In genomic region chr11:48815851-48816250, GRCm38 (mm10) we compare ENCODE assay signal across 7 mouse cellular contexts. TPM values are rescaled to one million over a fixed set of nuclear protein-coding genes. Genes with fewer than 3 reads are reported as not detected.
DNase-seq lines count a peak whose midpoint lies in the region; ATAC-seq and TF ChIP-seq lines count a peak whose summit lies in the region.

No protein-coding gene starts in this region.

- H3K4me3 ChIP-seq in lung, adult 2 months (replicated peaks; ENCODE audit: extremely low read depth, low read depth, low read length): peak overlapping the region; percentile 97
- H3K4me3 ChIP-seq in embryonic fibroblast, embryonic 13.5 days (ENCODE audit: insufficient read depth, low read length): peak overlapping the region; percentile 86
- H3K4me3 ChIP-seq in intestine, embryonic 14.5 days (ENCODE audit: low read depth, low read length): peak overlapping the region; percentile 80
- H3K4me3 ChIP-seq in neural tube, embryonic 14.5 days (ENCODE audit: low read depth, low read length): peak overlapping the region; percentile 52

- no peak overlapping the region for H3K27ac ChIP-seq in embryonic fibroblast, embryonic 13.5 days (ENCODE audit: insufficient read depth, low read length)
- H3K27ac ChIP-seq in intestine, embryonic 14.5 days (ENCODE audit: low read depth): no peak overlapping the region
- H3K27ac ChIP-seq in neural tube, embryonic 14.5 days (ENCODE audit: low read depth, low read length): no peak overlapping the region

- no peak for TF ChIP-seq CTCF in lung, adult 2 months (IDR thresholded peaks at IDR 0.05; ENCODE audit: insufficient read depth, low read length)
- no peak for TF ChIP-seq CTCF in embryonic fibroblast, embryonic 13.5 days (IDR thresholded peaks at IDR 0.05; ENCODE audit: borderline replicate concordance, insufficient read depth, low read length)

- peak overlapping the region; percentile 86 for H3K9ac ChIP-seq in intestine, embryonic 14.5 days (ENCODE audit: low read length)
- H3K9ac ChIP-seq in neural tube, embryonic 14.5 days (replicated peaks; ENCODE audit: low read depth, low read length): peak overlapping the region; percentile 86

- H3K4me1 ChIP-seq in lung, adult 2 months (ENCODE audit: control insufficient read depth, insufficient read depth, low read length): peaks cover 7% of the 10 kb centered on the region
- peaks cover 9% of the 10 kb centered on the region; the same call in 1 of the 2 replicates for H3K4me1 ChIP-seq in embryonic fibroblast, embryonic 13.5 days (ENCODE audit: control insufficient read depth, insufficient read depth, low read length)
- peaks cover 8% of the 10 kb centered on the region for H3K4me1 ChIP-seq in intestine, embryonic 14.5 days (replicated peaks; ENCODE audit: control insufficient read depth, insufficient read depth, low read length)
- H3K4me1 ChIP-seq in neural tube, embryonic 14.5 days (ENCODE audit: control insufficient read depth, insufficient read depth, low read length): peaks cover 20% of the 10 kb centered on the region

- TF ChIP-seq POLR2A in lung, adult 2 months (IDR thresholded peaks at IDR 0.05; ENCODE audit: borderline replicate concordance, extremely low read depth, low read depth, low read length): no peak
- TF ChIP-seq POLR2A in embryonic fibroblast, embryonic 13.5 days (IDR thresholded peaks at IDR 0.05; ENCODE audit: low read depth, low read length): no peak

- peaks cover 42% of the 10 kb centered on the region for H3K36me3 ChIP-seq in intestine, embryonic 14.5 days (ENCODE audit: control insufficient read depth, insufficient read depth, low read length)
- H3K36me3 ChIP-seq in neural tube, embryonic 14.5 days (ENCODE audit: control insufficient read depth, insufficient read depth, low read length): peaks cover 5% of the 10 kb centered on the region; the same call in 1 of the 2 replicates

- no peak for DNase-seq in lung, adult 2 months
- no peak for DNase-seq in lung, adult 18-20 months
- DNase-seq in intestine, embryonic 14.5 days (ENCODE audit: low spot score): no peak

- no peak for ATAC-seq in intestine, embryonic 14.5 days (replicated peaks; ENCODE audit: low FRiP score, low TSS enrichment, low read depth)
- no peak for ATAC-seq in neural tube, embryonic 14.5 days (ENCODE audit: low read depth)
- no peak for ATAC-seq in inflammation-experienced regulatory T-cells, adult 6 months
- ATAC-seq in megakaryocyte-erythroid progenitor cell, adult 5-6 weeks (replicated peaks; ENCODE audit: low FRiP score, low TSS enrichment, poor library complexity, severe bottlenecking): no peak

- 53% methylated on average over 16 of the region's 16 CpGs for WGBS in lung, adult 2 months
- WGBS in intestine, embryonic 14.5 days: 69% methylated on average over 16 of the region's 16 CpGs
- 79% methylated on average over 16 of the region's 16 CpGs for WGBS in neural tube, embryonic 14.5 days

- peak overlapping the region; percentile 85 for H3K4me2 ChIP-seq in intestine, embryonic 14.5 days (ENCODE audit: low read length)
- peak overlapping the region; percentile 76 for H3K4me2 ChIP-seq in neural tube, embryonic 14.5 days (ENCODE audit: low read depth, low read length)

- H3K27me3 ChIP-seq in intestine, embryonic 14.5 days (replicated peaks; ENCODE audit: control insufficient read depth, insufficient read depth, low read length): no peaks in the 10 kb centered on the region
- H3K27me3 ChIP-seq in neural tube, embryonic 14.5 days (ENCODE audit: control insufficient read depth, insufficient read depth, low read length): no peaks in the 10 kb centered on the region

- no peaks in the 10 kb centered on the region for H3K9me3 ChIP-seq in intestine, embryonic 14.5 days (ENCODE audit: control insufficient read depth, low read length)
- H3K9me3 ChIP-seq in neural tube, embryonic 14.5 days (ENCODE audit: control insufficient read depth, low read length): no peaks in the 10 kb centered on the region

RNA-seq across cellular contexts. Expression of gene Trim41, which starts 1.3 kb away (rescaled TPM):
- polyA plus RNA-seq in lung, adult 2 months (2012; rRNA removed): 28.9 and 32.4 TPM in 2 replicates
- polyA plus RNA-seq in embryonic fibroblast, embryonic 13.5 days (2011; ENCODE audit: insufficient read length, low read depth, missing spikeins): 27.2 and 40.7 TPM in 2 replicates
- polyA plus RNA-seq in intestine, embryonic 14.5 days (2014; fragmentation: Nextera tagmentation; extraction: Ambion mirVana): 5.0 and 6.2 TPM in 2 replicates
- 5.1 and 5.6 TPM in 2 replicates for polyA plus RNA-seq in neural tube, embryonic 14.5 days (2014; fragmentation: Nextera tagmentation; extraction: Ambion mirVana)
- 1 to 10 TPM; 2.5 to 4.6 (median 3.3) TPM for polyA plus RNA-seq in inflammation-experienced regulatory T-cells, adult 6 months (2017; shearing (Covaris generic))
- 16.0 and 19.8 TPM in 2 replicates for total RNA-seq in megakaryocyte-erythroid progenitor cell, adult 5-6 weeks (2014; fragmentation: Nextera tagmentation)
- total RNA-seq in megakaryocyte-erythroid progenitor cell, adult 5-6 weeks (2017): 18.6 and 64.6 TPM in 2 replicates

RNA-seq across cellular contexts. Expression of gene Trim7, which starts 10.1 kb away (rescaled TPM):
- 7.8 and 11.6 TPM in 2 replicates for polyA plus RNA-seq in lung, adult 2 months (2012; rRNA removed)
- 16.0 and 19.1 TPM in 2 replicates for polyA plus RNA-seq in embryonic fibroblast, embryonic 13.5 days (2011; ENCODE audit: insufficient read length, low read depth, missing spikeins)
- polyA plus RNA-seq in intestine, embryonic 14.5 days (2014; fragmentation: Nextera tagmentation; extraction: Ambion mirVana): 1.4 and 1.5 TPM in 2 replicates
- 1.5 and 2.0 TPM in 2 replicates for polyA plus RNA-seq in neural tube, embryonic 14.5 days (2014; fragmentation: Nextera tagmentation; extraction: Ambion mirVana)
- 1 to 10 TPM in 2 of 3 experiments, under 1 TPM in 1; 0.58 to 2.1 (median 1.1) TPM for polyA plus RNA-seq in inflammation-experienced regulatory T-cells, adult 6 months (2017; shearing (Covaris generic))
- total RNA-seq in megakaryocyte-erythroid progenitor cell, adult 5-6 weeks (2014; fragmentation: Nextera tagmentation): 0.84 TPM in 1 of 2 replicates, not detected in the other
- 0.75 and 0.80 TPM in 2 replicates for total RNA-seq in megakaryocyte-erythroid progenitor cell, adult 5-6 weeks (2017)

RNA-seq across cellular contexts. Expression of gene Gm12184, which starts 10.6 kb away (rescaled TPM):
- polyA plus RNA-seq in lung, adult 2 months (2012; rRNA removed): 5.3 TPM in 2 replicates
- polyA plus RNA-seq in embryonic fibroblast, embryonic 13.5 days (2011; ENCODE audit: insufficient read length, low read depth, missing spikeins): 40.5 and 61.2 TPM in 2 replicates
- polyA plus RNA-seq in intestine, embryonic 14.5 days (2014; fragmentation: Nextera tagmentation; extraction: Ambion mirVana): 3.9 and 4.1 TPM in 2 replicates
- 3.0 TPM in 2 replicates for polyA plus RNA-seq in neural tube, embryonic 14.5 days (2014; fragmentation: Nextera tagmentation; extraction: Ambion mirVana)
- polyA plus RNA-seq in inflammation-experienced regulatory T-cells, adult 6 months (2017; shearing (Covaris generic)): 1 to 10 TPM; 1.3 to 2.8 (median 2.5) TPM
- 10.6 and 12.0 TPM in 2 replicates for total RNA-seq in megakaryocyte-erythroid progenitor cell, adult 5-6 weeks (2014; fragmentation: Nextera tagmentation)
- 6.7 and 9.1 TPM in 2 replicates for total RNA-seq in megakaryocyte-erythroid progenitor cell, adult 5-6 weeks (2017)

RNA-seq across cellular contexts. Expression of gene Rack1, which starts 15.7 kb away (rescaled TPM):
- polyA plus RNA-seq in lung, adult 2 months (2012; rRNA removed): 1,286 and 1,489 TPM in 2 replicates
- polyA plus RNA-seq in embryonic fibroblast, embryonic 13.5 days (2011; ENCODE audit: insufficient read length, low read depth, missing spikeins): 1,745 and 1,759 TPM in 2 replicates
- 1,049 and 1,145 TPM in 2 replicates for polyA plus RNA-seq in intestine, embryonic 14.5 days (2014; fragmentation: Nextera tagmentation; extraction: Ambion mirVana)
- 400 and 442 TPM in 2 replicates for polyA plus RNA-seq in neural tube, embryonic 14.5 days (2014; fragmentation: Nextera tagmentation; extraction: Ambion mirVana)
- polyA plus RNA-seq in inflammation-experienced regulatory T-cells, adult 6 months (2017; shearing (Covaris generic)): 1,000 to 10,000 TPM; 1,163 to 1,603 (median 1,351) TPM
- 2,653 and 3,048 TPM in 2 replicates for total RNA-seq in megakaryocyte-erythroid progenitor cell, adult 5-6 weeks (2014; fragmentation: Nextera tagmentation)
- total RNA-seq in megakaryocyte-erythroid progenitor cell, adult 5-6 weeks (2017): 1,625 and 1,902 TPM in 2 replicates

RNA-seq across cellular contexts. Expression of gene Irgm1, which starts 55.6 kb away (rescaled TPM):
- polyA plus RNA-seq in lung, adult 2 months (2012; rRNA removed): 7.3 and 11.5 TPM in 2 replicates
- 36.5 and 61.8 TPM in 2 replicates for polyA plus RNA-seq in embryonic fibroblast, embryonic 13.5 days (2011; ENCODE audit: insufficient read length, low read depth, missing spikeins)
- polyA plus RNA-seq in intestine, embryonic 14.5 days (2014; fragmentation: Nextera tagmentation; extraction: Ambion mirVana): 14.7 and 16.2 TPM in 2 replicates
- polyA plus RNA-seq in neural tube, embryonic 14.5 days (2014; fragmentation: Nextera tagmentation; extraction: Ambion mirVana): 3.1 and 3.6 TPM in 2 replicates
- polyA plus RNA-seq in inflammation-experienced regulatory T-cells, adult 6 months (2017; shearing (Covaris generic)): 100 to 1,000 TPM; 172 to 210 (median 188) TPM
- 37.4 and 43.3 TPM in 2 replicates for total RNA-seq in megakaryocyte-erythroid progenitor cell, adult 5-6 weeks (2014; fragmentation: Nextera tagmentation)
- total RNA-seq in megakaryocyte-erythroid progenitor cell, adult 5-6 weeks (2017): 53.9 and 61.5 TPM in 2 replicates
